Mouse (Mus musculus) megakaryocyte, embryonic 14.5 days (primary cell): Measurements from ENCODE around the gene Vti1b.

Source experiments
- FLI1 ChIP-seq: IDR thresholded peaks from 2 replicates; pipeline ENCODE4 v1.6.1; 2012; ENCODE audit warnings: low read length, inconsistent platforms, mixed read lengths
- GATA1 ChIP-seq: IDR thresholded peaks from 3 replicates; pipeline ENCODE4 v1.6.1; 2012; ENCODE audit warnings: mixed read lengths, low read length, inconsistent platforms, borderline replicate concordance

GRCm38 (mm10) chr12:79217511-79217910, 45.0 kb upstream of the Vti1b start:
- TF ChIP-seq GATA1 (no peak), FLI1 (no peak)
